Mouse (Mus musculus) heart, embryonic 10.5 days (tissue): ENCODE data around the gene Asb2. TPM values are rescaled to one million over a fixed set of nuclear protein-coding genes. Genes with fewer than 3 reads are reported as not detected.

Experiments
- DNase-seq: peaks from one replicate; pipeline ENCODE4 v3.0.0-alpha.2; 2017; ENCODE audit warnings: low spot score
- H3K27ac ChIP-seq: fragments of 300-500 bp; sonication (generic); 2 replicates; pipeline ENCODE4 v1.5.1; 2016; ENCODE audit warnings: mild to moderate bottlenecking
- H3K27me3 ChIP-seq: fragments of 300-500 bp; sonication (generic); 2 replicates; pipeline ENCODE4 v1.6.1; 2016; ENCODE audit warnings: mild to moderate bottlenecking; ENCODE audit not compliant: poor library complexity, insufficient read depth, severe bottlenecking
- H3K36me3 ChIP-seq: fragments of 300-500 bp; sonication (generic); 2 replicates; pipeline ENCODE4 v1.6.1; 2016; ENCODE audit warnings: mild to moderate bottlenecking, moderate library complexity
- H3K4me1 ChIP-seq: fragments of 300-500 bp; sonication (generic); 2 replicates; pipeline ENCODE4 v1.6.1; 2016; ENCODE audit warnings: mild to moderate bottlenecking
- H3K4me3 ChIP-seq: fragments of 300-500 bp; sonication (generic); 2 replicates; pipeline ENCODE4 v1.5.1; 2016; ENCODE audit warnings: mild to moderate bottlenecking, moderate library complexity
- H3K9me3 ChIP-seq: fragments of 300-500 bp; sonication (generic); 2 replicates; pipeline ENCODE4 v1.6.1; 2016; ENCODE audit warnings: mild to moderate bottlenecking, moderate library complexity
- WGBS: fragments of 180-500 bp; shearing (Covaris S2); methylation state at CpG from one replicate; pipeline ENCODE4 v1.1.7; 2016; 5-methylcytosine and 5-hydroxymethylcytosine counted together
- polyA plus RNA-seq: library from polyadenylated mRNA; unstranded; fragments of >200 nt; fragmentation: Nextera tagmentation; extraction: Ambion mirVana; gene quantifications from 2 replicates; pipeline ENCODE4 v1.2.1, GENCODE M21; 2016

Gene Asb2
- polyA plus RNA-seq, 1 experiment from 2014 or later, result 152 TPM

- 92% methylated on average over 2 of the region's 2 CpGs for WGBS
- no peaks in the 10 kb centered on the region; the same call in 1 of the 2 replicates for H3K27me3 ChIP-seq
- no peaks in the 10 kb centered on the region for H3K36me3 ChIP-seq
- no peak for DNase-seq
- H3K4me1 ChIP-seq, result no peaks in the 10 kb centered on the region
- no peak overlapping the region for H3K4me3 ChIP-seq
- H3K9me3 ChIP-seq, result no peaks in the 10 kb centered on the region; the same call in 1 of the 2 replicates
- no peak overlapping the region for H3K27ac ChIP-seq
These were observed 82.1 kb downstream of the Asb2 start for GRCm38 (mm10) chr12:103273732-103274131.

GRCm38 (mm10) chr12:103273051-103273450, 82.8 kb downstream of the Asb2 start:
- Histone ChIP-seq H3K4me1 (0 out of 2 replicates have a peak, but pooled peaks cover 2% of the 10 kb centered on the region), H3K36me3 (no peaks in the 10 kb centered on the region), H3K4me3 (no peak overlapping the region), H3K27ac (no peak overlapping the region), H3K27me3 (no peaks in the 10 kb centered on the region; the same call in 1 of the 2 replicates), H3K9me3 (no peaks in the 10 kb centered on the region; the same call in 1 of the 2 replicates)
- 64% methylated on average over 6 of the region's 6 CpGs for WGBS
- DNase-seq, result no peak

DNA sequence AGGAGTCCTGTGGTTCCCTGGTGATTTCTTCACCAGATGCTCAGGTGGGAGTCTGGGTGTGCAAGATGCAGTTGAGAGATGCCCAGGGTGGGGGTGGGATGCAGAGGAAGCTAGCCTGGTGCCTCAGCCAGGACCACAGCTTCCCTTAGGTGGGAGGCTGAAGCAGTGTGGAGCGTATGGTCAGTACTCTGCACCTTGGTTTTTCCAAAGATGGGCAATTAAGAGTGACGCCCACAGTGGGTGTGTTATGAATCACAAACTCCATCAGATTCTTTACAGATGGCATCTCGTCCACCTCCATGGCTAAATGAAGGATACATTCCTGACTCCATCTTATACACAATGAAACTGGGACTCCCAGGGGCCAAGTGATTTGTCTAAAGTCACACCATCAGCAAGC, 83.6 kb downstream of the Asb2 start:
- WGBS, result 79% methylated on average over 3 of the region's 3 CpGs
- Histone ChIP-seq H3K27ac (no peak overlapping the region), H3K4me3 (no peak overlapping the region), H3K27me3 (peaks cover 6% of the 10 kb centered on the region), H3K36me3 (no peaks in the 10 kb centered on the region), H3K4me1 (0 out of 2 replicates have a peak, but pooled peaks cover 8% of the 10 kb centered on the region), H3K9me3 (no peaks in the 10 kb centered on the region)
- no peak for DNase-seq

Other genes starting within 250 kb of the Asb2 start
- 0.32 and 0.60 TPM in 2 replicates for gene Prima1, start 113.9 kb downstream of the Asb2 start, polyA plus RNA-seq
- gene Fam181a, start 45.0 kb downstream of the Asb2 start, polyA plus RNA-seq, result not detected in 2 replicates
- gene Otub2, start 32.7 kb upstream of the Asb2 start, polyA plus RNA-seq, result 22.5 and 26.0 TPM in 2 replicates
- gene 9330161L09Rik, start 51.8 kb upstream of the Asb2 start, polyA plus RNA-seq, result 0.53 and 0.62 TPM in 2 replicates
- gene Ddx24, start 69.8 kb upstream of the Asb2 start, polyA plus RNA-seq, result 68.4 and 77.5 TPM in 2 replicates
- gene Ifi27, start 78.2 kb upstream of the Asb2 start, polyA plus RNA-seq, result 2.4 and 6.6 TPM in 2 replicates
- 0.71 and 0.98 TPM in 2 replicates for gene Ifi27l2a, start 87.7 kb upstream of the Asb2 start, polyA plus RNA-seq
- gene Ifi27l2b, start 101.2 kb upstream of the Asb2 start, polyA plus RNA-seq, result 0.17 and 0.20 TPM in 2 replicates
- gene Ppp4r4, start 176.3 kb upstream of the Asb2 start, polyA plus RNA-seq, result 0.17 and 1.6 TPM in 2 replicates